Mouse (Mus musculus) testis, adult 2 months (tissue): ENCODE results near the gene 1700016H13Rik.

Experiments used
- CTCF ChIP-seq: fragments of 200-500 bp; IDR thresholded peaks from 2 replicates; pipeline ENCODE4 v1.5.1; 2012; ENCODE audit warnings: low read depth, mild to moderate bottlenecking, inconsistent platforms, low read length, moderate library complexity; ENCODE audit not compliant: control insufficient read depth, insufficient read depth, insufficient replicate concordance
- POLR2A ChIP-seq: fragments of 200-500 bp; IDR thresholded peaks from 2 replicates; pipeline ENCODE4 v1.6.1; 2012; ENCODE audit warnings: low read depth, mild to moderate bottlenecking, inconsistent platforms, low read length, moderate library complexity; ENCODE audit not compliant: control insufficient read depth

GRCm38 (mm10) chr5:103701466-103701865 is 45.7 kb upstream of the 1700016H13Rik start:
- no peak for TF ChIP-seq POLR2A
- no peak; the same call in 1 of the 2 replicates for TF ChIP-seq CTCF
